Mouse (Mus musculus) spleen, adult 2 months (tissue): ENCODE results near the gene Slit1.

Experiments used
- CTCF ChIP-seq: fragments of 200-500 bp; IDR thresholded peaks from 2 replicates; pipeline ENCODE4 v1.5.1; 2011; ENCODE audit warnings: mild to moderate bottlenecking, inconsistent platforms; ENCODE audit not compliant: insufficient read depth, insufficient read length, insufficient replicate concordance; ENCODE audit errors: extremely low read depth
- POLR2A ChIP-seq: fragments of 200-500 bp; IDR thresholded peaks from 2 replicates; pipeline ENCODE4 v1.6.1; 2011; ENCODE audit warnings: low read depth, low read length, inconsistent platforms

DNA sequence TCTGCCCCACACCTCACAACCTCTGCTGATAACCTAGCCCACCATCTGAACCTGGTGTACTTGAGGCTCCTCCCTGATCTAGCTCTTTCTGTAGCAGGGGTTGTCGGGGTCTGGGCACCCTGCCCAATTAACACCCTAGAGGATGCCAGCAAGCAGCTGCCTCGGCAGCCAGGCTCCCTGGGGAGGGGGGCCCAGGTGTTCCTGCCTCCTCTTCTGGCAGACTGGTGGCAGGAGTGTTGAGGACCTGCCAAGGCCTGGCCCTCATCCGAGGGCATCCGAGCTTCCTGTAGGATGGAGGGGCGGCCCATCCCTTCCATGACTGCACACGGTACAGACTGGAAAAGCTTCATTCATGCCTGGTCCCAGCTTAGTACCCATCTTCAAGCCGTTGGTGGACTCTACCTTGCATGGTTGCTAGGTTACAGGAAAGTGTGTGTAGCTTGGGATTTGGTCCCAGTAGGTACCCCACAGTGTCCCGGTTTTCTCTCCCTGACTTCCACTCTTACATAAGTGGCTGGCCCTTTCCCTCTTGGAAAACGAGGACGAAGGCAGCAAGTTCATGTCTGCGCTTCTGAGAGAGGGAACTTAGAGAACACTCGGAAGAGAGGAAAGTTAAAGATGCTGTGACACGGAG is 57.9 kb downstream of the Slit1 start:
- no peak for TF ChIP-seq POLR2A
- TF ChIP-seq CTCF, result no peak
